Mouse (Mus musculus) liver, embryonic 12.5 days (tissue): ENCODE results near the gene Hint3. TPM values are rescaled to one million over a fixed set of nuclear protein-coding genes. Genes with fewer than 3 reads are reported as not detected.
A peak's percentile ranks its signal among the peaks of the same experiment; 100 is the strongest.

ENCODE experiments used
- ATAC-seq: fragments of 200-750 bp; cut with Nextera tagmentation; 2 replicates; pipeline ENCODE4 v1.8.0; 2017; ENCODE audit warnings: moderate number of reproducible peaks, mild to moderate bottlenecking, moderate library complexity
- H3K27ac ChIP-seq: fragments of 300-500 bp; sonication (generic); 2 replicates; pipeline ENCODE4 v1.5.1; 2016; ENCODE audit warnings: mild to moderate bottlenecking
- H3K27me3 ChIP-seq: fragments of 300-500 bp; sonication (generic); replicated peaks from 2 replicates; pipeline ENCODE4 v1.6.1; 2016; ENCODE audit warnings: mild to moderate bottlenecking, moderate library complexity
- H3K36me3 ChIP-seq: fragments of 300-500 bp; sonication (generic); 2 replicates; pipeline ENCODE4 v1.6.1; 2016; ENCODE audit warnings: mild to moderate bottlenecking, moderate library complexity
- H3K4me1 ChIP-seq: fragments of 300-500 bp; sonication (generic); 2 replicates; pipeline ENCODE4 v1.6.1; 2016
- H3K4me2 ChIP-seq: fragments of 300-500 bp; sonication (generic); 2 replicates; pipeline ENCODE4 v1.6.1; 2016; ENCODE audit warnings: mild to moderate bottlenecking, moderate library complexity
- H3K4me3 ChIP-seq: fragments of 300-500 bp; sonication (generic); 2 replicates; pipeline ENCODE4 v1.5.1; 2016; ENCODE audit warnings: mild to moderate bottlenecking, moderate library complexity
- H3K9ac ChIP-seq: fragments of 300-500 bp; sonication (generic); 2 replicates; pipeline ENCODE4 v1.6.1; 2016; ENCODE audit warnings: mild to moderate bottlenecking, moderate library complexity
- H3K9me3 ChIP-seq: fragments of 300-500 bp; sonication (generic); replicated peaks from 2 replicates; pipeline ENCODE4 v1.6.1; 2016; ENCODE audit warnings: mild to moderate bottlenecking, moderate library complexity
- WGBS: fragments of 180-500 bp; shearing (Covaris S2); methylation state at CpG from one replicate; pipeline ENCODE4 v1.1.7; 2016; ENCODE audit not compliant: insufficient replicate concordance; 5-methylcytosine and 5-hydroxymethylcytosine counted together
- polyA plus RNA-seq: library from polyadenylated mRNA; unstranded; fragments of >200 nt; fragmentation: Nextera tagmentation; extraction: Ambion mirVana; gene quantifications from 2 replicates; pipeline ENCODE4 v1.2.1, GENCODE M21; 2016

Gene Hint3
- polyA plus RNA-seq, 1 experiment from 2014 or later, result 14.0 TPM

GRCm38 (mm10) chr10:30577670-30578280 lies 51.7 kb downstream of the Hint3 start:
- H3K9me3 ChIP-seq, result no peaks in the 10 kb centered on the region
- H3K27me3 ChIP-seq, result no peaks in the 10 kb centered on the region
- WGBS, result 66% methylated on average over 5 of the region's 5 CpGs
- ATAC-seq, result peak; percentile 100
- H3K36me3 ChIP-seq, result peaks cover 31% of the 10 kb centered on the region
- no peak overlapping the region for H3K9ac ChIP-seq
- H3K27ac ChIP-seq, result no peak overlapping the region
- no peak overlapping the region for H3K4me3 ChIP-seq
- H3K4me1 ChIP-seq, result peaks cover 20% of the 10 kb centered on the region
- H3K4me2 ChIP-seq, result peak overlapping the region; percentile 28; the same call in 1 of the 2 replicates

- no peaks in the 10 kb centered on the region for H3K9me3 ChIP-seq
Observed at GRCm38 (mm10) chr10:30566364-30566763, 63.1 kb downstream of the Hint3 start.

GRCm38 (mm10) chr10:30564651-30565050 lies 64.8 kb downstream of the Hint3 start:
- no peaks in the 10 kb centered on the region for H3K9me3 ChIP-seq
- H3K36me3 ChIP-seq, result peaks cover 75% of the 10 kb centered on the region
- H3K4me2 ChIP-seq, result no peak overlapping the region
- no peaks in the 10 kb centered on the region for H3K27me3 ChIP-seq
- H3K4me1 ChIP-seq, result no peaks in the 10 kb centered on the region
- no peak overlapping the region for H3K4me3 ChIP-seq
- H3K9ac ChIP-seq, result no peak overlapping the region
- 63% methylated on average over 3 of the region's 3 CpGs for whole genome bisulfite sequencing
- peak; percentile 15; the same call in 1 of the 2 replicates for ATAC-seq
- H3K27ac ChIP-seq, result no peak overlapping the region

More at GRCm38 (mm10) chr10:30566364-30566763, 63.1 kb downstream of the Hint3 start:
- Histone ChIP-seq H3K4me3 (no peak overlapping the region), H3K27me3 (no peaks in the 10 kb centered on the region), H3K36me3 (peaks cover 61% of the 10 kb centered on the region), H3K27ac (no peak overlapping the region), H3K9ac (no peak overlapping the region), H3K4me1 (no peaks in the 10 kb centered on the region), H3K4me2 (no peak overlapping the region)
- ATAC-seq, result no peak

Other genes with a start within 250 kb of the Hint3 start
- gene Trmt11, start 28.9 kb downstream of the Hint3 start, polyA plus RNA-seq, result 25.3 and 27.9 TPM in 2 replicates
- gene Ncoa7, start 173.7 kb upstream of the Hint3 start, polyA plus RNA-seq, result 12.9 and 14.2 TPM in 2 replicates
- gene Hey2, start 213.2 kb upstream of the Hint3 start, polyA plus RNA-seq, result 0.49 and 0.65 TPM in 2 replicates